Comparison of ENCODE assay signal across 26 mouse cellular contexts in genomic region chr1:59906819-59907521, GRCm38 (mm10). TPM values are rescaled to one million over a fixed set of nuclear protein-coding genes. Genes with fewer than 3 reads are reported as not detected.
DNase-seq lines count a peak whose midpoint lies in the region; ATAC-seq and TF ChIP-seq lines count a peak whose summit lies in the region.
"Had no signal": no experiment of that assay in that cellular context is flagged by ENCODE, and none has a peak within 500 bp of the region (broad histone marks: within the 10 kb centered on the region; RNA-seq: fewer than 3 reads in every experiment).

No protein-coding gene starts in this region.

- TF ChIP-seq EP300 in lung, postnatal 0 days (IDR thresholded peaks at IDR 0.05) = no peak

- no peak overlapping the region for H3K4me3 ChIP-seq in kidney, embryonic 15.5 days (replicated peaks)
- H3K4me3 ChIP-seq in lung, postnatal 0 days (ENCODE audit: low read depth, low read length) = no peak overlapping the region
- no peak overlapping the region for H3K4me3 ChIP-seq in lung, adult 2 months (replicated peaks; ENCODE audit: extremely low read depth, low read depth, low read length)
- H3K4me3 ChIP-seq in megakaryocyte, embryonic 14.5 days (replicated peaks) = peak overlapping the region; percentile 20
- H3K4me3 ChIP-seq: embryonic facial prominence, embryonic 10.5 days; embryonic facial prominence, embryonic 15.5 days; forebrain, embryonic 13.5 days; heart, embryonic 12.5 days; limb, embryonic 10.5 days; limb, embryonic 15.5 days; liver, embryonic 13.5 days; midbrain, embryonic 12.5 days; neural tube, embryonic 13.5 days had no signal

- no peak for TF ChIP-seq CTCF in lung, postnatal 0 days (IDR thresholded peaks at IDR 0.05)
- no peak for TF ChIP-seq CTCF in lung, adult 2 months (IDR thresholded peaks at IDR 0.05; ENCODE audit: insufficient read depth, low read length)

- TF ChIP-seq POLR2A in lung, adult 2 months (IDR thresholded peaks at IDR 0.05; ENCODE audit: borderline replicate concordance, extremely low read depth, low read depth, low read length) = no peak

- no peaks in the 10 kb centered on the region for H3K36me3 ChIP-seq in kidney, embryonic 15.5 days
- no peaks in the 10 kb centered on the region for H3K36me3 ChIP-seq in lung, postnatal 0 days (ENCODE audit: insufficient read depth, low read length)
- H3K36me3 ChIP-seq in megakaryocyte, embryonic 14.5 days (replicated peaks; ENCODE audit: low read length) = no peaks in the 10 kb centered on the region
- H3K36me3 ChIP-seq: embryonic facial prominence, embryonic 10.5 days; embryonic facial prominence, embryonic 15.5 days; heart, embryonic 12.5 days; limb, embryonic 10.5 days; limb, embryonic 15.5 days; liver, embryonic 13.5 days; midbrain, embryonic 12.5 days; neural tube, embryonic 13.5 days had no signal

- H3K27ac ChIP-seq in kidney, embryonic 15.5 days = peak overlapping the region; percentile 24
- peak overlapping the region; percentile 64 for H3K27ac ChIP-seq in lung, postnatal 0 days (ENCODE audit: low read length)
- H3K27ac ChIP-seq: embryonic facial prominence, embryonic 10.5 days; embryonic facial prominence, embryonic 15.5 days; forebrain, embryonic 13.5 days; limb, embryonic 10.5 days; limb, embryonic 15.5 days; liver, embryonic 13.5 days; macrophage; midbrain, embryonic 12.5 days; neural tube, embryonic 13.5 days had no signal

- H3K9ac ChIP-seq in kidney, embryonic 15.5 days = no peak overlapping the region
- no peak overlapping the region for H3K9ac ChIP-seq in lung, postnatal 0 days (replicated peaks; ENCODE audit: low read depth)
- H3K9ac ChIP-seq: embryonic facial prominence, embryonic 15.5 days; forebrain, embryonic 13.5 days; heart, embryonic 12.5 days; limb, embryonic 15.5 days; liver, embryonic 13.5 days; lung, embryonic 14.5 days; midbrain, embryonic 12.5 days; neural tube, embryonic 13.5 days had no signal

- H3K4me2 ChIP-seq in kidney, embryonic 15.5 days = no peak overlapping the region
- H3K4me2 ChIP-seq in lung, postnatal 0 days (replicated peaks; ENCODE audit: low read depth, low read length) = no peak overlapping the region
- H3K4me2 ChIP-seq: embryonic facial prominence, embryonic 15.5 days; forebrain, embryonic 13.5 days; heart, embryonic 12.5 days; limb, embryonic 15.5 days; liver, embryonic 13.5 days; lung, embryonic 14.5 days; midbrain, embryonic 12.5 days; neural tube, embryonic 13.5 days had no signal

- no peaks in the 10 kb centered on the region for H3K9me3 ChIP-seq in kidney, embryonic 15.5 days (replicated peaks)
- H3K9me3 ChIP-seq in lung, postnatal 0 days (ENCODE audit: low read length) = no peaks in the 10 kb centered on the region
- H3K9me3 ChIP-seq in megakaryocyte, embryonic 14.5 days = no peaks in the 10 kb centered on the region
- H3K9me3 ChIP-seq: embryonic facial prominence, embryonic 10.5 days; embryonic facial prominence, embryonic 15.5 days; forebrain, embryonic 13.5 days; heart, embryonic 12.5 days; limb, embryonic 10.5 days; limb, embryonic 15.5 days; liver, embryonic 13.5 days; midbrain, embryonic 12.5 days; neural tube, embryonic 13.5 days had no signal

- ATAC-seq in kidney, embryonic 15.5 days (replicated peaks; ENCODE audit: low FRiP score) = no peak
- peak; percentile 10; the same call in 1 of the 2 replicates for ATAC-seq in lung, postnatal 0 days
- ATAC-seq: forebrain, embryonic 13.5 days; hindbrain, embryonic 16.5 days had no signal

- WGBS in kidney, embryonic 15.5 days = 83% methylated on average over 13 of the region's 13 CpGs
- 75% methylated on average over 13 of the region's 13 CpGs for WGBS in lung, postnatal 0 days
- WGBS in lung, adult 2 months = 67% methylated on average over 13 of the region's 13 CpGs

- H3K27me3 ChIP-seq in kidney, embryonic 15.5 days = no peaks in the 10 kb centered on the region
- no peaks in the 10 kb centered on the region for H3K27me3 ChIP-seq in lung, postnatal 0 days (replicated peaks; ENCODE audit: insufficient read depth, low read length)
- H3K27me3 ChIP-seq in megakaryocyte, embryonic 14.5 days (replicated peaks) = no peaks in the 10 kb centered on the region
- H3K27me3 ChIP-seq: embryonic facial prominence, embryonic 15.5 days; forebrain, embryonic 13.5 days; heart, embryonic 12.5 days; limb, embryonic 15.5 days; liver, embryonic 13.5 days; midbrain, embryonic 12.5 days; neural tube, embryonic 13.5 days had no signal

- H3K4me1 ChIP-seq in kidney, embryonic 15.5 days = peaks cover 9% of the 10 kb centered on the region
- H3K4me1 ChIP-seq in lung, postnatal 0 days (ENCODE audit: insufficient read depth, low read depth, low read length) = no peaks in the 10 kb centered on the region
- peaks cover 12% of the 10 kb centered on the region for H3K4me1 ChIP-seq in lung, adult 2 months (ENCODE audit: control insufficient read depth, insufficient read depth, low read length)
- peaks cover 23% of the 10 kb centered on the region for H3K4me1 ChIP-seq in megakaryocyte, embryonic 14.5 days
- H3K4me1 ChIP-seq: embryonic facial prominence, embryonic 10.5 days; forebrain, embryonic 13.5 days; heart, embryonic 12.5 days; limb, embryonic 10.5 days; limb, embryonic 15.5 days; midbrain, embryonic 12.5 days; neural tube, embryonic 13.5 days had no signal

- DNase-seq in kidney, postnatal 36 days = no peak
- DNase-seq in lung, postnatal 0 days (ENCODE audit: low spot score) = no peak
- no peak for DNase-seq in lung, adult 2 months
- no peak for DNase-seq in adrenal gland, postnatal 14 days
- DNase-seq in spleen, postnatal 36 days (ENCODE audit: low spot score in 2 of 2) = no peak
- DNase-seq: adrenal gland, postnatal 36 days; B cell, adult 2 months; cerebellum, adult 18-20 months; cerebellum, postnatal 10 days; gastrocnemius, postnatal 14 days; layer of hippocampus, adult 9-11 months; liver, embryonic 13.5 days; thymus, postnatal 4 days had no signal

RNA-seq across cellular contexts. Expression of gene Fam117b, which starts 5.8 kb away (rescaled TPM):
- 12.1 TPM in 2 replicates for polyA plus RNA-seq in kidney, embryonic 15.5 days (2015; fragmentation: Nextera tagmentation; extraction: Ambion mirVana)
- polyA plus RNA-seq in lung, postnatal 0 days (2015; fragmentation: Nextera tagmentation; extraction: Ambion mirVana) = 12.5 and 12.7 TPM in 2 replicates
- polyA plus RNA-seq in lung, adult 2 months (2012; rRNA removed) = 18.8 and 28.6 TPM in 2 replicates
- polyA plus RNA-seq in megakaryocyte, embryonic 14.5 days (2012; ENCODE audit: insufficient read depth, low replicate concordance) = 4.0 and 4.5 TPM in 2 replicates
- 36.9 and 43.3 TPM in 2 replicates for total RNA-seq in adrenal gland, postnatal 14 days (2021)
